Mouse (Mus musculus) CH12.LX (cell line): ENCODE data around the gene Naa10. TPM values are rescaled to one million over a fixed set of nuclear protein-coding genes. Genes with fewer than 3 reads are reported as not detected.
A peak's percentile ranks its signal among the peaks of the same experiment; 100 is the strongest.

Experiments
- DNase-seq: peaks from one replicate; pipeline ENCODE4 v3.0.0-alpha.2; 2013; ENCODE audit errors: extremely low read depth
- H3K27ac ChIP-seq: 2 replicates; pipeline ENCODE4 v1.5.1; 2012; ENCODE audit warnings: low read depth, mild to moderate bottlenecking, control low read depth, moderate library complexity; ENCODE audit not compliant: insufficient read depth
- H3K27me3 ChIP-seq: replicated peaks from 2 replicates; pipeline ENCODE3; 2012; ENCODE audit warnings: inconsistent platforms
- H3K36me3 ChIP-seq, 2 experiments: replicated peaks in 1 of 2; 2 replicates each; pipeline versions ENCODE3 to v1.6.1; 2012; ENCODE audit warnings: inconsistent platforms in 1 of 2, low read length in 1 of 2, mild to moderate bottlenecking in 1 of 2, mixed read lengths in 1 of 2, moderate library complexity in 1 of 2; ENCODE audit not compliant: control insufficient read depth in 1 of 2, insufficient read depth in 1 of 2
- H3K4me1 ChIP-seq, 2 experiments: 2 replicates each; pipeline ENCODE4 v1.6.1; 2012; ENCODE audit warnings: inconsistent platforms in 1 of 2, moderate library complexity in 1 of 2; ENCODE audit not compliant: insufficient read depth in 2 of 2, control insufficient read depth in 1 of 2
- H3K4me2 ChIP-seq: 2 replicates; pipeline ENCODE4 v1.6.1; 2012; ENCODE audit warnings: low read depth, mild to moderate bottlenecking, control low read depth; ENCODE audit not compliant: poor library complexity, insufficient read depth, severe bottlenecking
- H3K4me3 ChIP-seq, 3 experiments: fragments of 150-350 bp in 1 of 3; sonication (generic) in 1 of 3; replicated peaks in 1 of 3; 2 replicates each; pipeline versions ENCODE3 to v1.5.1; 2011 to 2012; ENCODE audit warnings: low read depth in 2 of 3, low read length in 2 of 3, mild to moderate bottlenecking in 2 of 3, moderate library complexity in 2 of 3, control low read depth in 1 of 3, improper control_type of control experiment in 1 of 3, inconsistent platforms in 1 of 3, mixed read lengths in 1 of 3; ENCODE audit not compliant: poor library complexity in 1 of 3
- H3K79me2 ChIP-seq: replicated peaks from 2 replicates; pipeline ENCODE4 v1.6.1; 2012; ENCODE audit warnings: mild to moderate bottlenecking, moderate library complexity; ENCODE audit not compliant: control insufficient read depth, poor library complexity, insufficient read depth, severe bottlenecking; ENCODE audit errors: extremely low read depth
- H3K9ac ChIP-seq: 2 replicates; pipeline ENCODE4 v1.6.1; 2012; ENCODE audit warnings: low read depth, mild to moderate bottlenecking, control low read depth, moderate library complexity; ENCODE audit not compliant: insufficient read depth
- H3K9me3 ChIP-seq: replicated peaks from 2 replicates; pipeline ENCODE3; 2012; ENCODE audit warnings: low read length, inconsistent platforms, mixed read lengths
- BHLHE40 ChIP-seq: IDR thresholded peaks from 2 replicates; pipeline ENCODE4 v1.6.1; 2011; ENCODE audit warnings: mild to moderate bottlenecking, low read depth, low read length, improper control_type of control experiment
- CHD2 ChIP-seq: IDR thresholded peaks from 2 replicates; pipeline ENCODE4 v1.6.1; 2011; ENCODE audit warnings: low read length, improper control_type of control experiment
- CTCF ChIP-seq, 2 experiments: IDR thresholded peaks in 1 of 2; conservative IDR thresholded peaks in 1 of 2; 2 replicates each; pipeline ENCODE4 v1.5.1; 2011 to 2012; ENCODE audit warnings: low read depth in 2 of 2, low read length in 2 of 2, improper control_type of control experiment in 1 of 2, inconsistent platforms in 1 of 2, mild to moderate bottlenecking in 1 of 2, moderate library complexity in 1 of 2
- GABPA ChIP-seq: IDR thresholded peaks from 2 replicates; pipeline ENCODE4 v1.6.1; 2012; ENCODE audit warnings: low read depth, low read length, improper control_type of control experiment, inconsistent platforms; ENCODE audit not compliant: insufficient replicate concordance
- IRF4 ChIP-seq: IDR thresholded peaks from 2 replicates; pipeline ENCODE4 v1.6.1; 2014; ENCODE audit warnings: low read depth, mild to moderate bottlenecking, inconsistent platforms, low read length, improper control_type of control experiment
- JUN ChIP-seq: IDR thresholded peaks from 2 replicates; pipeline ENCODE4 v1.6.1; 2011; ENCODE audit warnings: low read depth, mild to moderate bottlenecking, low read length, improper control_type of control experiment, moderate library complexity; ENCODE audit not compliant: insufficient read depth
- KAT2A ChIP-seq: IDR thresholded peaks from 2 replicates; pipeline ENCODE4 v1.6.1; 2012; ENCODE audit warnings: low read length, improper control_type of control experiment, inconsistent platforms; ENCODE audit not compliant: insufficient replicate concordance
- MAFK ChIP-seq: IDR thresholded peaks from 2 replicates; pipeline ENCODE4 v1.6.1; 2011; ENCODE audit warnings: low read length, improper control_type of control experiment; ENCODE audit not compliant: insufficient replicate concordance
- MAZ ChIP-seq: IDR thresholded peaks from 2 replicates; pipeline ENCODE4 v1.6.1; 2012; ENCODE audit warnings: low read depth, mild to moderate bottlenecking, inconsistent platforms, low read length, improper control_type of control experiment, moderate library complexity
- MEF2A ChIP-seq: IDR thresholded peaks from 2 replicates; pipeline ENCODE4 v1.6.1; 2014; ENCODE audit warnings: low read depth, mild to moderate bottlenecking, inconsistent platforms, low read length, improper control_type of control experiment, borderline replicate concordance
- MXI1 ChIP-seq: IDR thresholded peaks from 2 replicates; pipeline ENCODE4 v1.6.1; 2011; ENCODE audit warnings: mild to moderate bottlenecking, low read depth, low read length, improper control_type of control experiment
- NELFE ChIP-seq: IDR thresholded peaks from 2 replicates; pipeline ENCODE4 v1.6.1; 2011; ENCODE audit warnings: low read depth, low read length, improper control_type of control experiment
- NRF1 ChIP-seq: IDR thresholded peaks from 2 replicates; pipeline ENCODE4 v1.6.1; 2014; ENCODE audit warnings: low read depth, mild to moderate bottlenecking, inconsistent platforms, low read length, improper control_type of control experiment, moderate library complexity
- PAX5 ChIP-seq: IDR thresholded peaks from 2 replicates; pipeline ENCODE4 v1.6.1; 2012; ENCODE audit warnings: low read length, inconsistent platforms, mixed read lengths
- POLR2A ChIP-seq: IDR thresholded peaks from 2 replicates; pipeline ENCODE4 v1.6.1; 2011; ENCODE audit warnings: low read depth, mild to moderate bottlenecking, improper control_type of control experiment, low read length
- RAD21 ChIP-seq: IDR thresholded peaks from 2 replicates; pipeline ENCODE4 v1.6.1; 2011; ENCODE audit warnings: low read depth, mild to moderate bottlenecking, low read length, improper control_type of control experiment, moderate library complexity
- RCOR1 ChIP-seq: conservative IDR thresholded peaks from 2 replicates; pipeline ENCODE4 v1.6.1; 2012; ENCODE audit warnings: low read depth, mild to moderate bottlenecking, inconsistent platforms, low read length, improper control_type of control experiment
- SIN3A ChIP-seq: IDR thresholded peaks from 2 replicates; pipeline ENCODE4 v1.6.1; 2012; ENCODE audit warnings: low read length, improper control_type of control experiment, inconsistent platforms
- SMC3 ChIP-seq: IDR thresholded peaks from 2 replicates; pipeline ENCODE4 v1.6.1; 2011; ENCODE audit warnings: low read depth, low read length, improper control_type of control experiment
- UBTF ChIP-seq: IDR thresholded peaks from 2 replicates; pipeline ENCODE4 v1.6.1; 2012; ENCODE audit warnings: low read depth, mild to moderate bottlenecking, inconsistent platforms, low read length, improper control_type of control experiment, moderate library complexity
- USF2 ChIP-seq: conservative IDR thresholded peaks from 2 replicates; pipeline ENCODE4 v1.6.1; 2011; ENCODE audit warnings: low read depth, low read length, improper control_type of control experiment
- ZMIZ1 ChIP-seq: IDR thresholded peaks from 2 replicates; pipeline ENCODE4 v1.6.1; 2012; ENCODE audit warnings: low read depth, mild to moderate bottlenecking, inconsistent platforms, low read length, improper control_type of control experiment
- ZNF384 ChIP-seq: IDR thresholded peaks from 2 replicates; pipeline ENCODE4 v1.6.1; 2012; ENCODE audit warnings: low read depth, low read length, improper control_type of control experiment, inconsistent platforms
- dilution Hi-C: fragments of 300-500 bp; cut with MboI; formaldehyde crosslinking; loops from 2 replicates; pipeline ENCODE4 v1.14.3; 2020; ENCODE audit warnings: low sequenced_read_pairs; ENCODE audit not compliant: extremely low pct_unique_long_range_greater_than_20kb, extremely low pct_ligation_motif_present
- in situ Hi-C: fragments of 300-500 bp; cut with MboI; formaldehyde crosslinking; loops from 3 replicates; pipeline ENCODE4 v1.14.3; 2019; ENCODE audit warnings: low sequenced_read_pairs, low pct_ligation_motif_present, low pct_unique_long_range_greater_than_20kb, mixed read lengths
- polyA plus RNA-seq: library from polyadenylated mRNA; unstranded; fragments of >175 nt; gene quantifications from 2 replicates; pipeline ENCODE4 v1.2.1, GENCODE M21; 2012; ENCODE audit warnings: low read depth; ENCODE audit not compliant: insufficient read length
- total RNA-seq, 2 experiments: library from RNA; depleted of rRNA; stranded (reverse); fragments of 300-350 nt in 1 of 2; fragments of >200 nt in 1 of 2; gene quantifications; 2 replicates each; pipeline ENCODE4 v1.2.3; 2012 to 2014

Gene Naa10
- total and polyA plus RNA-seq, 3 experiments: 144 to 166 (median 148) TPM

- no peak overlapping the region for H3K4me3 ChIP-seq
- DNase-seq: peak; percentile 61
- H3K36me3 ChIP-seq: peaks cover 95 to 99% of the 10 kb centered on the region in 2 experiments
Observed at GRCm38 (mm10) chrX:73948647-73949046, 26.9 kb upstream of the Naa10 start.

GRCm38 (mm10) chrX:73946896-73947295, 25.2 kb upstream of the Naa10 start:
- in situ Hi-C loops: no loop called here
- Histone ChIP-seq H3K4me2 (no peak overlapping the region), H3K9ac (no peak overlapping the region), H3K27me3 (no peaks in the 10 kb centered on the region), H3K9me3 (no peaks in the 10 kb centered on the region), H3K4me3 (no peak overlapping the region), H3K27ac (no peak overlapping the region), H3K79me2 (no peaks in the 10 kb centered on the region), H3K4me1 (peaks cover 12 to 19% of the 10 kb centered on the region in 2 experiments), H3K36me3 (peaks cover 91 to 99% of the 10 kb centered on the region in 2 experiments)
- dilution Hi-C loops: no loop called here
- no peak for DNase-seq
- no peak for TF ChIP-seq ZNF384
- TF ChIP-seq MEF2A: no peak
- no peak for TF ChIP-seq RCOR1
- no peak for TF ChIP-seq MAFK
- TF ChIP-seq IRF4: no peak
- TF ChIP-seq MXI1: no peak
- no peak for TF ChIP-seq SMC3
- no peak for TF ChIP-seq CHD2
- TF ChIP-seq CTCF (conservative IDR thresholded peaks at IDR 0.05 in 1 of 2, IDR thresholded peaks at IDR 0.05 in 1 of 2; ENCODE audit: low read depth in 2 of 2, low read length in 2 of 2): no peak
- TF ChIP-seq POLR2A: no peak
- TF ChIP-seq GABPA: no peak
- no peak for TF ChIP-seq BHLHE40
- no peak for TF ChIP-seq NRF1
- TF ChIP-seq KAT2A: no peak
- TF ChIP-seq JUN: no peak
- TF ChIP-seq PAX5: no peak
- TF ChIP-seq USF2: no peak

More at GRCm38 (mm10) chrX:73948647-73949046, 26.9 kb upstream of the Naa10 start:
- peak; percentile 21 to 63; a peak in 2 of 4 replicates for TF ChIP-seq CTCF (conservative IDR thresholded peaks at IDR 0.05 in 1 of 2, IDR thresholded peaks at IDR 0.05 in 1 of 2; ENCODE audit: low read depth in 2 of 2, low read length in 2 of 2)
- TF ChIP-seq RAD21: peak; percentile 50
- no peak for TF ChIP-seq USF2
- TF ChIP-seq NELFE: no peak
- no peak for TF ChIP-seq MAZ
- no peak for TF ChIP-seq ZMIZ1
- no peak for TF ChIP-seq MAFK
- TF ChIP-seq UBTF: no peak
- TF ChIP-seq SIN3A: no peak
- peak; percentile 41 for TF ChIP-seq SMC3
- H3K79me2 ChIP-seq: no peaks in the 10 kb centered on the region
- no peaks in the 10 kb centered on the region for H3K27me3 ChIP-seq
- peak overlapping the region; percentile 52 for H3K27ac ChIP-seq
- H3K4me2 ChIP-seq: no peak overlapping the region
- no peak overlapping the region for H3K9ac ChIP-seq
- no peaks in the 10 kb centered on the region for H3K9me3 ChIP-seq
- peaks cover 12 to 19% of the 10 kb centered on the region in 2 experiments for H3K4me1 ChIP-seq
- dilution Hi-C loops: no loop called here
- in situ Hi-C loops: no loop called here
